Mouse (Mus musculus): ENCODE data around the gene Fam20b.

Gene Fam20b

DNA sequence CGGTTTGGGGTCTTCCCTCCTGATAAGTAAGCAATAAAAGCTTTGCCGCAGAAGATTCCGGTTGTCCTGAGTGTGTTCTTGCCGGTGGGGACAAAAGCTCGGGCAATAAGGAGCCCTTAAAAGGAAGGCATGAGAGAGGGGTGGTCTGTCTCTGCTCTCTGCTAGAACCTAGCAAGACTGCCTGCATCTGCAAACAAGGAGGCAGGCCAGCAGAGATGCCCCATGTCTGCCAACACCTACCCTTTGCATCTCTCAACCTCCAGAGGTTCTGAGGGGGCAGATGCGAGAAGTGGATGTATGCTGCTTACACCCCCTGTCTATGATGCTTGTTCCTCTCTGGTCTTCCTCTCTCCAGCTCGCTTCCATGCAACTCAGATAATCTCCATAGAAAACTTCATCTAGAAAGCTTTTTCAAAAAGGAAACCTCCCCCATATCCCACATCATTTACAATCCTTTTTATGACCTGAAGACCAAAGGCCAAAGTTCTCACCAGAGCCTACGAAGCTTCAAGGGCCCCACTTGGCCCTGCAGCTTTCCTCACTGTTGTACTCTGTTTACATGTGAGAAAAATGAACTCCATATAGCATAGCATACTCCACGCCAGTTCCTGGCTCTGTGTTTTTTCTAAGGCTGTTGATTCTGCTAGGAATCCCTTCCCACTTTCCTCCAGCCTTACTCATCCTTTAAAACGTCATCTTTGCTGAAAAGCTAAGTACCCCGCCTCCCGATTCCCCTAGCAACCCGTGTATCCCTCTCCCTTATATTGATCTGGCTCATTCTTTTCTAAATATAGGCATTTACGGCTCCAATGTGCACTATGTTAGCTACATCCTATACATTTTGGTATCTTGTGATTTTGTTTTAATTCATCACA is 8.6 kb upstream of the Fam20b start:
- 63% methylated on average over 14 of the region's 14 CpGs for WGBS

DNA sequence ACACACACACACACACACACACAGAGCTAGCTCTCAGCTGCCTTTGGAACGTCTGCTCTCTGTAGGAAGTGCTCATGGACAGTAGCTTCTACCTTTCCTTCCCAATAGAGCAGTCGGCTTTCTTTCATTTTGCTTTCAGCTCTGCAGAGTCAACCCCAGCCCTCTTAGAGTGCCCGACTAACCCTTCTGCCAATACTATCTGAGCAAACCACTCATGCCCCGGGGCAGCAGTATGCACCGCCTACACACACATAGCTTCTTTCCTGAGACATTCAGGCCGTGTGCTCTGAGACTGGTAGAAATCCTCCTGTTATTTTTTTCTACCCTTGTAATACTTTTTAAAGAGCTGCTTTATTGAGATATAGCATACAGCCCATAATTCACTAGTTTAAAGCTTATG is 3.2 kb upstream of the Fam20b start:
- WGBS, result 57% methylated on average over 6 of the region's 6 CpGs

DNA sequence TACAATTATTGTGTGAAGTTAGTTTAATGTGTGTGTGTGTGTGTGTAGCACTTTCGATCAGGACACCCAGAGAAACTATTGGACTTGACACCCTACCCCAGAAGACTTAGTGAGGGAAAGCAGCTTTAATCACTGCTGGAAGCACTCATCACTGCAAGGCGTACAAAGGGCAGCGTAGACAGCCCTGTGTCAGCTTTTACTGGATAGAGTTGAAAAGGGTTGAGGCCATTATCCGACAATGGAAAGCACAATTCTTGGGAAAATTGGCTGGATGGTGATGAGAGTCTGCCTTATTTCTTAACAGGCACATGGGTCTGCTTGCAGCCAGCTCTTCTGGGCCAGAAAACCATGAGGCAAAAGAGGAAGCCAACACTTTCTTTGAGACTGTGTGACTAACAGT is 1.2 kb upstream of the Fam20b start:
- 71% methylated on average over 4 of the region's 4 CpGs for WGBS

DNA sequence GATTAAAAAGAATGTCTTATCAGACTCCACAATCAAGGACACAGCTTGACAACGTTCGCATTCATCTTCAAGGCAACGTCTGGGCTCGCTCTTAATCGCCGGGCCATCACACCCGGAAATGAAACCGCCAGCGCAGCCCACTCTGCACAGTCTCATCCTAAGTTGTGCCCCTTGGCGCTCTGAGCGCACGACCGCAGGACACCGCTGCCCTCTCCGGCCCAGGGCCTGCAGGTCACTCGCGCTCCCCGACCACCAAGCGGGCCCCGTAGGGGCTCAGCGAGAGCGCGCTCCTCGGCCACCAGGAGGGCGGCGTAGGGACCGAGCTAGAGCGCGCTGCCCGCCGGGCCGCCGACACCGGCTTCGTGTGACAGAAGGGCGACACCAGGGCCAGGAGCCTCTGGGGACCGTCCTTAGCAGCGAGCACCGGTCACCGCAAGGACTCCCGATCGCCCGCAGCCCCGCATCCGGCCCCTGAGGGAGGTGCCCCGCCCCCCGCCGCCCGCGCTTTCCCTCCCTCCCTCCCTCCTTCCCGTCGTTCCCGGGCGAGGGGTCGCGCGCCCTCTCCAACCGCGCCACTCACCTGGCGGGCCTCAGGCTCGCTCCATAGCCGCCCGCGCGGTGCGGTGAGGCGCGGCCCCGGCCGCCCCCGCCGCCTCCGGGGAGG is 468 bp downstream of the Fam20b start:
- under 1% methylated on average over 71 of the region's 73 CpGs for WGBS

DNA sequence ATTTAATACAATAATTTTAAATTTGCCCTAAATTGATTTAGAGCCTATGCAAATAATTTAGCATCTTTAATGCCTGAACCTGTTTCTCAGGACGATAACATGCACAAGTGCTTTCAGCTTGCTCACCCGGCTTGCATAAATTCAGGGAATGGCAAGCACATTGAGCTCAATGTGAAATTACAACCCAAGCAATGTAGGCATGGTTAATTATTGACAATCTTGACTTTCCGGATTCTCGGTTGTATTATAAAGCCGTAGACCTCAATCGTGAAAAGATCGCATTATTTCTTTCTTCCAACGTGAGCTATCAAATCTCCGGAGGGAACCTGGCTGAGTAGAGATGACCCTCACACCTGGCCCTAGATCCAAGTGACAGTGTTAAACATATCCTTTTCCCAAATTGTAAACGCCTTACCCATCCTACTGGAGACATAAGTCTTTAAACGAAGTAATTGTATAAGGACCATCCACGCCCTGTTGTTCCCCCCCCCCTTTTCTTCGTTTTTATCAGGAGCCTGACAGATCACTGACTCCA is 1.1 kb downstream of the Fam20b start:
- 9% methylated on average over 13 of the region's 13 CpGs for WGBS

DNA sequence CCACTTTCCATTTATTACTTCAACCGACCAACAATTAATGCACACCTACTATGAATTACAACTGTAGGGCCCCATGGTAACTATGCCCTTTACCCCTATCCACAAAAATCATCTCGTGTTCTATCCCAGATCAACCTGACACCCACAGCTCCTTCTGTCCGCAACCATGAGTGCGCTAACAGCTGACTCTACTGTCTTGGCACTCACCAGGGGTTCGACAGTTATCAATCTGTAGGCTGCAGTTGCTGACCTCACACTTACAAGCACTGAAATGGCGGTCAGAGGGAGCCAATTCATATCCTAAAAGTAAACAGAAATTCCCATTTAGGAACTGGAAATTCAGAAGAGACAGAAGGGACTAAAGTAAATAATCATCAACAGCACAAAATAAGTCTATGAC is 2.2 kb downstream of the Fam20b start:
- 79% methylated on average over 6 of the region's 6 CpGs for WGBS

DNA sequence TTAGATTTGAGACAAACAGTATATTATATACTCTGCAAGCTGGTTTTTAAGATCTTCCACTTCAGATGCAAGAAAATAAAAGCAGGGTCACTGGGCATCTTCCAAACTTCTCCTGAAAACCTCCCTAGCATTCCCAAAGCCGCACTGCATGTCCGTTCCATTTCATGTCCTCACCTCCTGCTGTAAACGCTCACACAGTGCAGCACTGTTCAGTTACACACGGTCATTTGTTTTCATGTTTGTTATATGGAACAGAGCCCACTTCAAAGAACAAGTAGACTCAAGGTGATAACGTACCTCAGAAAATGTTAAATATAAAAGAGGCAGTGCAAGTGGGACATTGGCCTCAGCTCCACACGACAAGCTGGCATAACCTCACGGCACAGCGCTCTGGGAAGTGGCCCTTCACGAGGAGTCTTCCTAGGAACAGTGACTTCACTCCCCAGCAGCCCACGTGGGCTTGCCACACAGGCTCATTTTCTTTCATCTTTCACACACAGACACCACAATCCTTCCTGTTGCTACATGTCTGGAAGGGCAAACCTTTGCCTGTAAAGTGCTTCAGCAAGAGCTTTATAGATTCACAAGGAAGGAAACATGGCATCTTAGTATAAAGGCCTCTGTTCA is 8.3 kb downstream of the Fam20b start:
- WGBS, result 43% methylated on average over 10 of the region's 10 CpGs

DNA sequence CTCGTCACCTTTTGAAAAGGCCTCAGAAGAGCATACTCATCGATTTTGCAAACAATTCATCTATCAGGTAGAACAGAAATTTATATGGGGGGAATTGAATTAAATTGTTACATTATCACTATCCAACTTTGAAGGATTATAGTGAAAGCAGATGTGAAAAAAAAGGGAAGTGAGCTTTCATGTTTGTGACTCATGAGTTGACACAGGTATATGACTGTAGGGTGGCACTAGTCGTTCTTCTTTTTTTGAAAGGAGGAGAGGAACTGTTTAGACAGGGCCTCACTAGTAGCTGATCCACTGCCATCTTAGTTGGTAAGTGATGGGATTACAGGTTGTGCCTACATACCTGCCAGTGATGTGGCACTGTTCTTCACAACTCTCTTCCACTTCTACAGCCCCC is 10.2 kb downstream of the Fam20b start:
- WGBS, result 89% methylated on average over 3 of the region's 3 CpGs

DNA sequence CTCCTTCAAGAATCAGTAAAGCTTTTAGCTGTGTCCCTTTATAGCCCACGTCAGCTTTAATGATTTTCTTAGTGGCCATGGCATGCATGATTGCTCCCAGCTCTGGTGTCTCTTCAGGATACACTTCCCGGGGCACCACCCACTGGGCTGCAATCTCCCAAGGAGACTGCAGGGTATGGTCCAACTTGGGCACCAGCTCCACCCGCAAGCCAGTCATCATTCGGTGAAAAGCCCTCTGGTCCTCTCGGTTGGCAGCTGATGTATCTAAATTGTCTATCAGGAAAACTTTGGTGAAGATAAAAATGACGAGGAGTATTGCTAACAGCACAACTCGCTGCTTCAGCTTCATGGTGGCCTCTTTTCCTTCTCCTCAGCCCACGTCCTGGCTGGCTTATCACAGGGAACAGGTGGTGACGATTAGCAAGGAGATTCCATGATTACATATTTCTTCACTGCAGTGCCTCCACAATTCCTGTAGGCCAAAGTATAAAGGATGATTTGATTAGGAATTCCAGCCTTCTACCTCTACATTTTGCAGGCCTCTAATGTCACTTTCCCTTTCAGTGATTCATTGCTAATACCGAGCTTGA is 13.1 kb downstream of the Fam20b start:
- WGBS, result 66% methylated on average over 10 of the region's 10 CpGs

DNA sequence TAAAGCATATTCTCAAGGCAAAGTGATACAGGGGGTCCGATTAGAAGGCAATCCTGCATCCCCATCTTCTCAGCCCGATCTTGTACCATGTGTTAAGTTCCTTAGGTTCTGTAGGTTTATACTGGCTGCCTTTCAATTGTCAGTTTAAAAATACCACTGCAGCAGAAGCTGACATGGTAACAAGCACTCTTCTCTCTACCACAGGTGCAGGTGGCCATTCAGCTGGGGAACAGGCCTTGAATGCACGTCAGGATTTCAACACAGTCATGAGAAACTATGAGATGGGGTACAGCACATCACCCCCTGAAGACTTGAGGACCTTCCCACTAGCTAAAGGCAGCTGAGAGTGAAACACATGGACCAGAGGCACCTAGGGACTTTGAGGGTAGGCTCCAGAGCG is 15.4 kb downstream of the Fam20b start:
- 61% methylated on average over 4 of the region's 4 CpGs for WGBS

DNA sequence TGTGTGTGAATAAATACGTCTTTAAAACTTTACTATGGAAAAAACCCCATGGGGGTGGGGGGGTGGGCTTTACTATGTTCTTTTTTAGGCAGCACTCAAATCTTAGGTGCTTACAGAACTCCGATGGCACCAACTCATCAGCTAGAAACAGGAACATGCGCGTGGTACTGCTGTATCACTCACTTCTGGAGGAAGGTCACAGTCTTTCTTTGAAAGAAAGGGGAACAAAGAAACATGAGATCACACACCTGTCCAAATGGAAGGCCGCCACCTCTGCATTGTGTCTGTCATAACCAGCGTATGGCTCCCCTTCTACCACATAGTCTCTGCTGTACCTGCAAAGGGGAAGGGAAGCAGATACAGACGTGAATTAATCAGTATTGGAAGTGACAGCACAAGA is 16.7 kb downstream of the Fam20b start:
- WGBS, result 89% methylated on average over 7 of the region's 7 CpGs

DNA sequence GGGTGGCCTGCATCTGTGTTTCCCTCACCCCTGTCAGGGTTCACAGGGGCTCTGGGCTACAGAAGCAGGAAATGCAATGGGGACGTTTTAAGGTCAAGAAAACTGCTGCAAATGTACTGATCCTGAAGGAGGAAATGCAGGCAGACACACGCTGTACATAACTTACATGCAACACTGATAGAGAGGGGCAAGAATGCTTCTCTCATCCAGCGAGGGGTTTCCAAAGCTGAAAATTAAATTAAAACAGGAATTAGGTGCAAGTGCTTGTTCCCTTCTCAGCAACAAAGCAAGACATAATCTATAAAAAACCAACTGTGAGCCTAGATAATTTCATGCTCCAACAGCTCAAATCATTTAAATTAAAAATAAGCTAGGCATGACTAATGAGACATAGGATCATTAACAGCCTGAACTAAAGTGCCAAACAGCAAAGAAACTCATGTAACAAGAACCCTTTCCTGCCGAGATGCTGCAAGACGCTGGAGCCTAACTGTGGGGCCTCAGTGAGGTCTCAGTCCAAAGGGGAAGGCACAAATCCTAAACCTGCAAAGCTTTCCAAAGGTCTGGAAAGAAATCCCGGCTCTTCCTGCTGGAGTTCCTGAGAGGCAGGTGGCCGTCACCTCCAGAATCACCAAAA is 32.7 kb downstream of the Fam20b start:
- WGBS, result 74% methylated on average over 7 of the region's 7 CpGs

DNA sequence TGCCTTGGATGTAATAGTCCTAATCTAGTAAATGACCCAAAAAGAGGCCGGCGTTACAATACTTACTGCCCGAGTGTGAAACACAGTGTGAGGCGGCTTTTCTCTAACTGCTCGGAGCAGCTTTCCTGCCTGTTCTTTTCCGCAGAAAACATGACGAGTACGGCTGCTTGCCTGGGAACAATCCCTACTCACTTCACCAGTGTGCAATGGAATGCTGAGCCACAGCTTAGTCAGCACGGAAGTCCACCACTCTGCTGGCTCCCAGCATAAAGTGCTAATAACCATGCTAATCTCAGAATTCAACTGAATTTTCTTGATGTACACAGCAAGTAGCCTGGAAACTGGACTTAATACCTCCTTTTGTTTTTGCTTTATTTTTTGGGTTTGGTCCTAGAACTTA is 39.3 kb downstream of the Fam20b start:
- WGBS, result 70% methylated on average over 9 of the region's 9 CpGs

DNA sequence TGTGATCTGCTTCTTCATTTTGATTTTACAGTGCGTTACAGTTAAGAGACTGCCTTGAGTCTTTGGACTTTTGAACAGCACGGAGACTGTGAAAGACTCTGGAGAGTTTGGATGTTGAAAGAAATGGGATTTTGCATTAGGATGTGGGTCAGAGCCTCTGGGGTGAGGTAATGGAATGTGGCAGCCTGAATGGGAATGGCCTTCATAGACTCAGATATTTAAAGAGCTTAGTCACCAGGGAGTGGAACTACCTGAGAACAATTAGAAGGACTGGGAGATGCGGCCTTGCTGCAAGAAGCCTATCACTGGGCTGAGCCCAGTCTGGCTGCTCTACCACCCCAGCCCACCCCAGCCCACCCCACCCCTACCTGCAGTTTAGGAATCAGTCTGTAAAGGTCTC is 41.7 kb downstream of the Fam20b start:
- 86% methylated on average over 3 of the region's 3 CpGs for WGBS

DNA sequence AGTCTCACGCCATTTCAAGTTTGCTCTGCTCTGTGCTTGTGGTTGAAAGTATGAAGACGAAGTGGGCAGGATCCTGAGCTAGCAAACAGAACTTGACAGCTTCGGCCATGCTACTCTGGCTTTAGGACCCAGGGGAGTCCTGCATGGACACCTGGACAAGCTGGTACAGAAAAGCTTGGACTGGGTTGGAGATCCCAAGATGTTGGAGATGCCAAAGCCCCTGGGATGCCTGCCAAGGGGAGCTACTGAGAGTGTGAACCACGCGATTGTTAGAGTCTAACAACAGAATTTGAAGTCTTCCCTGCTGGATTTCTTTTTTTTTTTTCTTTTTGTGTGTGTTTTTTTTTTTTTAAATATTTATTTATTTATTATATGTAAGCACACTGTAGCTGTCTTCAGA is 42.3 kb downstream of the Fam20b start:
- 62% methylated on average over 5 of the region's 5 CpGs for WGBS

DNA sequence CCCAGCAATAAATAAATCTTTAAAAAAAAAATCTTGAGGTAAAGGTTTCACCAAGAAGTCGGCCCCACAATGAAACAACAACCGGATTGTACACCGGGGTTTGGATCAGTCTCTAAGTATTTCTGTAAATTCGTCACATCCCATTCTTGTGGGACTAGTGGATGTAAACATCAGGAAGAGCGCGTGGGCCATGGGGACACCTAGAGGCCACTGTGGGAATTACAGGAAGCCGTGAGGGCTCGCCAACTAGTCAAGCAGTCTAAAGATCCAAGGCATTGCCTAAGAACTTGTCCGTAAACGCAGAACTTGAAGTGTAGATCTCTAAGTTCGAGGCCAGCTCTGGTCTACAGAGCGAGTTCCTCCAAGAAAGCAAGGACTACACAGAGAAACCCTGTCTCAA is 42.7 kb downstream of the Fam20b start:
- 40% methylated on average over 12 of the region's 12 CpGs for WGBS

DNA sequence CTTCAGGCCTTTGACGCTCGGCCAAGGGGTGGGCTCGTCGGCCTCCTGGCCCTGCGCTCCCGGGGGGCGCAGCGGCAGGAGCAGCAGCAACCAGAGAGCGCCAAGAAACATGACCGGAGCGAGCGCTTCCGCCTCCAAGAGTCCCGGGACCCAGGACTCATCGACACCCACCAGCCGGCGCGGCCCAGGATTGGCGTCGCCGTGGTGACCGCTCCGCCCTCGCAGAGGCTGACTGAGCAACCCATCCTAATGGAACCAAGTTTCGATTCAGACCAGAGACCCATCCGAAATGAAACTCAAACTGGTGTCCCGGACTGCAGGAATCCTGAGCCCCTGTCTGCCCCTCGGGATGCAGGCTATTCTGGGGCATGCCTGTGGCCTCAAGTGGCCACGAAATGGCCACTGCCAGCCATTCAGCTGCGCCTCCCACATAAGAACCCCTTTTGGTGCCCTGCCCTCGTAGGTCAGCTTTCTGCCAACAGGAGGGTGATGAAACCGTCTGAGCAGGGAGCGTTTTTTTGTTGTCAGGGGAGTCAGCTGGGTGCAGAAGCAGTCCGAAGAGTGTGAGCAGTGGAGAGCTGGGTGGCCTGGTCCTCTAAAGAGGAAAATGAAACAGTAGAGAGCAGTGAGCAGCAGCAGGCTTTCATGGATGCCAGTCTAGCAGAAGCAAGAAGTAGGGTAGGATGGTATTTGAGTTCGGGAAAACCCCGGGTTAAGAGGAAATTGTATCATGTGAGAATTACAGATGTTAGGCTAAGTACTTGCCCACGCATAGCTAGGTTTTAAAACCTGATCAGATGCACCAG is 44.5 kb downstream of the Fam20b start, which contains the start of gene Tor3a:
Tor3a (minus strand) TSS at position 162 of the 806 bp plus-strand sequence.
- 10% methylated on average over 37 of the region's 37 CpGs for WGBS

DNA sequence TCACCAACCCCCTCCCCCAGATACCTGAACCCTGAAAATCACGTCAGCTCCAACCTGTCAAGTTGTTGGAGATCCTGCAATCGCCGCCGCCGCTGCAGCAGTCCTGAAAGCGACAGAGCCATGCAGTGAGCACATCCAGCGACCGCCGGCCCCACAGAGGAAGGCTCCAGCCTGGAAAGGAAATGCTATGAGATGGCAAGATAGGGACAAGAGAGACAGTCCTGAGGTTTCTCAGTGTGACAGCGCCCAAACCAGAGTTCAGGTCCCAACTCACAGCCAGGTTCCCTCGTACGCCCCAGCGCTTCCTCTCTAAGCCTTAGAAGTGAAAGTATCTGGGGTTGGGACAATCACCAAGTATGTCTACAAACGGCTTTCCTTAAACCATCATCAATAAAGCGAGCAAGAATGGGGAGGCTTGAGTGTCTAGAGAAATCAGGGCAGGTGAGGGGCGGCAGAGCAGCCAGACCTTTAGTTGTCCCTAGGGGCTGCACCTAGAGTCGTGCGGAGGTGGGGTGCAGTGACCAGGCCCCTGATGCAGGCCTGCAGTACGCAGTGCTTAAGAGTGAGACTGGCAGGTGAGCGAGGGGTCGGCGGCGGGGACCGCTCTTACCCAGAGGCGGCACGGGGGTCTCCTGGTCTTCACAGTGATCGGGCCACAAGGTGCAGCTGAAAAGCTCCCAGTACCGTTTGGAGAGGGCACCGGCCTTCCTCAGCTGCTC is 45.3 kb downstream of the Fam20b start:
- WGBS, result 13% methylated on average over 29 of the region's 29 CpGs

DNA sequence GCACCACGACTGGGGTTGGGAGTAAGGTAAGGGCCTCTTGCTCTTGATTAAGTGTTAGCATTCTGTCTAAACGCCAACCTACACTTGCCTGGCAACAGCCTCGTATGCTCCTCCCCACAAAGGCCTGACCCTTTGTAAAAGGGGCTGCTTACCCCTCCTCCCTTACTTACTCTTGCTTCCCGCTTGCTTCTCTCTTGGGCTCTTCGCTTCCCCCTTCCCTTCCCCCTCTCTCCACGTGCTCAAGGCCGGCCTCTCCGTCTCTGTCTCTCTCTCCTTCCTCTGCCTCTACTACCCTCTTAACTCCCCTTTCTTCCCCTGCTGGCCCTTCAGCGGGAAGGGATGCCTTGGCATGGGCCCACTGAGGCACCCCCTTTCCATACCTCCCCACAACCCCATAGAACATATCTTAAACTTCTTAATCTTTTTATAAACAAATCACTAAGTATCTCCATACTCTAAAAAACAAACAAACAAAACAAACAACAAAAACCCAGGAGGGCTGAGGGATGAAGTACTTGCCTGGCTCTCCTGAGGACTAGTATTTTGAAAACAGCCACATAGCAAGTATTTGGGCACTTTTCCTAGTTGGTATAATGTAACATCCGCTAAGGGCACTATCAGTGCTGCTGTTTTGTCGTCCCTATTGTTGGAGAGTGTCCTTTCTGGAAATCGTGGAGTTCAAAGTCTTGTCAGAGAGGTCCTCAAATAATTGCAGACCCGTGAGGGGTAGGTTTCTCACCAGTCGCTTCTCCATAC is 46.0 kb downstream of the Fam20b start:
- 47% methylated on average over 14 of the region's 14 CpGs for WGBS

All from cerebral cortex, adult 2 months (tissue).